Mouse (Mus musculus) CH12.LX (cell line): ENCODE measurements at regions not wholly inside any gene's neighbourhood (a gene's known extent, or its start where the extent isn't known, plus 50 kb on each side); places are given as distances from the start of the nearest gene placed in this dataset.

Experiments
- BHLHE40 ChIP-seq: IDR thresholded peaks from 2 replicates; pipeline ENCODE4 v1.6.1; 2011; ENCODE audit warnings: mild to moderate bottlenecking, low read depth, low read length, improper control_type of control experiment
- CTCF ChIP-seq, 2 experiments: IDR thresholded peaks in 1 of 2; conservative IDR thresholded peaks in 1 of 2; 2 replicates each; pipeline ENCODE4 v1.5.1; 2011 to 2012; ENCODE audit warnings: low read depth in 2 of 2, low read length in 2 of 2, improper control_type of control experiment in 1 of 2, inconsistent platforms in 1 of 2, mild to moderate bottlenecking in 1 of 2, moderate library complexity in 1 of 2
- EP300 ChIP-seq: IDR thresholded peaks from 2 replicates; pipeline ENCODE4 v1.6.1; 2011; ENCODE audit warnings: low read length, improper control_type of control experiment
- HCFC1 ChIP-seq: IDR thresholded peaks from 2 replicates; pipeline ENCODE4 v1.6.1; 2012; ENCODE audit warnings: low read depth, mild to moderate bottlenecking, inconsistent platforms, low read length, improper control_type of control experiment
- JUND ChIP-seq: conservative IDR thresholded peaks from 2 replicates; pipeline ENCODE4 v1.6.1; 2011; ENCODE audit warnings: low read depth, low read length, improper control_type of control experiment
- KAT2A ChIP-seq: IDR thresholded peaks from 2 replicates; pipeline ENCODE4 v1.6.1; 2012; ENCODE audit warnings: low read length, improper control_type of control experiment, inconsistent platforms; ENCODE audit not compliant: insufficient replicate concordance
- MAFK ChIP-seq: IDR thresholded peaks from 2 replicates; pipeline ENCODE4 v1.6.1; 2011; ENCODE audit warnings: low read length, improper control_type of control experiment; ENCODE audit not compliant: insufficient replicate concordance
- MYC ChIP-seq: IDR thresholded peaks from 2 replicates; pipeline ENCODE4 v1.6.1; 2011; ENCODE audit warnings: low read depth, mild to moderate bottlenecking, improper control_type of control experiment, low read length
- POLR2A ChIP-seq: IDR thresholded peaks from 2 replicates; pipeline ENCODE4 v1.6.1; 2011; ENCODE audit warnings: low read depth, mild to moderate bottlenecking, improper control_type of control experiment, low read length
- POLR2AphosphoS2 ChIP-seq: IDR thresholded peaks from 2 replicates; pipeline ENCODE4 v1.6.1; 2011; ENCODE audit warnings: low read depth, low read length, improper control_type of control experiment
- RCOR1 ChIP-seq: conservative IDR thresholded peaks from 2 replicates; pipeline ENCODE4 v1.6.1; 2012; ENCODE audit warnings: low read depth, mild to moderate bottlenecking, inconsistent platforms, low read length, improper control_type of control experiment
- SMC3 ChIP-seq: IDR thresholded peaks from 2 replicates; pipeline ENCODE4 v1.6.1; 2011; ENCODE audit warnings: low read depth, low read length, improper control_type of control experiment
- TCF12 ChIP-seq: IDR thresholded peaks from 2 replicates; pipeline ENCODE4 v1.6.1; 2014; ENCODE audit warnings: low read depth, mild to moderate bottlenecking, inconsistent platforms, low read length, improper control_type of control experiment
- UBTF ChIP-seq: IDR thresholded peaks from 2 replicates; pipeline ENCODE4 v1.6.1; 2012; ENCODE audit warnings: low read depth, mild to moderate bottlenecking, inconsistent platforms, low read length, improper control_type of control experiment, moderate library complexity

DNA sequence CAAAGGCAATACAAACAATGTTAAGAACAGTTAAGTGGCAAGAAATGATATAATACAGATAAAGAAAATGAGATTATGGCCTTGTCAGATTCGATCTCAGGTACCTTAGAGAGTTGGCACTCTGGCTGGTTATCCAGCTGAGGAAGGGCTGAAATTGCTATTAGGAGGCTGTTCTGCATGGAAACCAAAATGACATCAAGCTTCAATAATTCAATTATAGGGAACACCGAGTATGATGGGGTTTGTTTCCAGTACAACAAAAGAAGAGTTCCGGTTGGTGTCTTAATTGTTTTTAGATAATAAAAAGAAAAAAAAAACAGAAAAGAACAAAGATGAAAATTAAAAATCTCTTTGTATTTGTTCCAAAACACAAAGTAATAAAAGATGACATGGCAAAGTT is 498.0 kb upstream of the Nrp1 start:
- no peak for TF ChIP-seq JUND
- TF ChIP-seq CTCF (conservative IDR thresholded peaks at IDR 0.05 in 1 of 2, IDR thresholded peaks at IDR 0.05 in 1 of 2; ENCODE audit: low read depth in 2 of 2, low read length in 2 of 2) = no peak
- no peak for TF ChIP-seq POLR2AphosphoS2
- TF ChIP-seq SMC3 = no peak
- TF ChIP-seq UBTF = no peak
- TF ChIP-seq POLR2A = no peak
- TF ChIP-seq HCFC1 = no peak
- TF ChIP-seq TCF12 = no peak
- no peak for TF ChIP-seq MAFK
- TF ChIP-seq BHLHE40 = no peak
- no peak for TF ChIP-seq KAT2A
- no peak for TF ChIP-seq MYC
- TF ChIP-seq EP300 = no peak
- TF ChIP-seq RCOR1 = no peak
